Mouse (Mus musculus): ENCODE data around the gene Atp6v0c. TPM values are rescaled to one million over a fixed set of nuclear protein-coding genes. Genes with fewer than 3 reads are reported as not detected.

Atp6v0c gene
- total and polyA plus RNA-seq, 3 experiments: 58.4 to 515 (median 125) TPM

DNA sequence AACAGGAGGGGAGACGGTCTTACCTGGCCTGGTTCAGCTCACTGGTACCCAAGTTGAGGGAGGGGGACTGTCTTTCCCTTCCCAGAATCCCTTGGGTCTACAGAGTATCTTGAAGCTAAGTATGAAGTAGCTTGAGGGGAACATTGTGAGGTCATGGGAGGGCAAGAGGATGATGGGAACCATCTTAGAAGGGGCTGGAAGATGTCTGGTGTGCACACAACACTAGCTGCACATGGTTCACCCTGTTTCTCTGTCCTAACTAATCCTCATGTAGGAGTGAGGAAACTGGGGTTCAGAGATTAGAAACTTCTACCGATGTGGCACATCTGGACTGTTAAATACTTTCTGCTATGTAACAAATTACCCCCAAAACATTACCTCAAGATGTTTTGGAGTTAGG lies 18.7 kb downstream of the Atp6v0c start, which contains the start of gene Pdpk1:
Gene Pdpk1, minus strand, starts transcription at position 101 of the 400 bp plus-strand sequence.
- Histone ChIP-seq H3K36me3 (ENCODE audit: control insufficient read depth in 1 of 2, insufficient read depth in 2 of 2, low read length in 2 of 2) (peaks cover 0 to 7% of the 10 kb centered on the region in 2 experiments; a peak in 2 of 4 replicates), H3K4me1 (ENCODE audit: control insufficient read depth in 1 of 2, insufficient read depth in 2 of 2, low read length in 2 of 2) (peaks cover 0 to 7% of the 10 kb centered on the region in 2 experiments; a peak in 1 of 4 replicates), H3K9ac (ENCODE audit: control insufficient read depth, low read depth, low read length, poor library complexity, severe bottlenecking) (peak within 1 kb of the TSS; percentile 67), H3K79me2 (ENCODE audit: control insufficient read depth, insufficient read depth, low read length, poor library complexity) (no peaks in the 10 kb centered on the region), H3K9me3 (replicated peaks; ENCODE audit: insufficient read depth, low read length) (no peaks in the 10 kb centered on the region), H3K4me3 (ENCODE audit: control insufficient read depth in 1 of 2, insufficient read depth in 1 of 2, low read depth in 2 of 2, low read length in 2 of 2) (peak within 1 kb of the TSS; percentile 60 to 71), H3K27ac (ENCODE audit: control insufficient read depth, low read depth, low read length) (no peak within 1 kb of the TSS), H3K27me3 (ENCODE audit: control insufficient read depth in 1 of 2, insufficient read depth in 2 of 2, low read length in 2 of 2) (no peaks in the 10 kb centered on the region)
- no peak for DNase-seq (ENCODE audit: low read depth, low spot score)
- TF ChIP-seq POLR2A (IDR thresholded peaks at IDR 0.05; ENCODE audit: control insufficient read depth in 1 of 2, insufficient read depth in 1 of 2, low read depth in 1 of 2, low read length in 2 of 2, poor library complexity in 1 of 2) (no peak), MYC (IDR thresholded peaks at IDR 0.05; ENCODE audit: low read depth, low read length) (no peak), UBTF (IDR thresholded peaks at IDR 0.05; ENCODE audit: borderline replicate concordance, insufficient read depth, low read depth, low read length) (no peak), MAX (IDR thresholded peaks at IDR 0.05; ENCODE audit: low read length) (no peak), ZMIZ1 (IDR thresholded peaks at IDR 0.05; ENCODE audit: low read depth, low read length) (no peak), POLR2AphosphoS2 (IDR thresholded peaks at IDR 0.05; ENCODE audit: low read length) (no peak), ZC3H11A (IDR thresholded peaks at IDR 0.05; ENCODE audit: low read depth, low read length) (no peak), E2F4 (IDR thresholded peaks at IDR 0.05; ENCODE audit: borderline replicate concordance, low read depth, low read length) (no peak)

DNA sequence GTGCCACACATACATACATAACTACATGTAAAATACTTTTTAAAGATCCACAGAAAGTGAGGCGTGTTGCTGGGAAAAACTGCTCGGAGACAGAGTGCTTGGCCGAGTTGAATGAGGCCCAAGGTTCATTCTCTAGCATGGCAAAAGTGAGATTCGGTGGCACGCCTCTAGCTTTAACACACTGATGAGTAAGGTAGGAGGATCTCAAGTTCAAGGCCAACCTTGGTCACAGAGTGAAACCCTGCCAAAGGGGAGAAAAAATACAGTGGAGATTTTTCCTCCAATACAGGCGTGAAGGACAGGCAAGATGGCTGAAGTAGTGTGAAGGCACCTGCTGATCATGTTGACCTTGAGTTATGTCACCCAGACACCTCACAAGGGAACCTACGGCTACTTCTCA lies 20.1 kb downstream of the Atp6v0c start:
- Histone ChIP-seq H3K27me3 (ENCODE audit: control insufficient read depth in 1 of 2, insufficient read depth in 2 of 2, low read length in 2 of 2) (no peaks in the 10 kb centered on the region), H3K79me2 (ENCODE audit: control insufficient read depth, insufficient read depth, low read length, poor library complexity) (no peaks in the 10 kb centered on the region)

DNA sequence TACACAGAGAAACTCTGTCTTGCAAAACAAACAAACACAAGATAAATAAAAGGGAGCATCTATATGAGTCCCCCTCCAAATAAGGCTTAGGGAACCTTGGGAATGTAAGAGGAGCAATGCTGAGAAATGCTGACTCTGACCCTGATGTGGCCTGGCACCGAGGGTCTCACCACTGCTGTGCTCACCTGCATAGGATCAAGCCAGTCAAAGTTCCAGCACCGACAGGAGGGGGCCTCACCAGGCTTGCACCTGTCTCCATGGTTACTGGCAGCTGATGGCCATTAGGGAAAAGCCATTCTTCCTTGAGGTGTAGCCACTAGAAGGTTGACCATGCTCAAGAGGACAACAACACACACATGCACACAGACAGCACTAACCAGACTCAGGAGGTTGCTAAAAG lies 26.6 kb downstream of the Atp6v0c start:
- H3K36me3 ChIP-seq (ENCODE audit: control insufficient read depth in 1 of 2, insufficient read depth in 2 of 2, low read length in 2 of 2): peaks cover 0 to 16% of the 10 kb centered on the region in 2 experiments; a peak in 2 of 4 replicates
- H3K4me1 ChIP-seq (ENCODE audit: control insufficient read depth in 1 of 2, insufficient read depth in 2 of 2, low read length in 2 of 2): peaks cover 8 to 16% of the 10 kb centered on the region in 2 experiments
- H3K79me2 ChIP-seq (ENCODE audit: control insufficient read depth, insufficient read depth, low read length, poor library complexity): peaks cover 28% of the 10 kb centered on the region
- H3K27ac ChIP-seq (ENCODE audit: control insufficient read depth, low read depth, low read length): no peak overlapping the region
- DNase-seq (ENCODE audit: low read depth, low spot score): no peak
- TF ChIP-seq NELFE (IDR thresholded peaks at IDR 0.05; ENCODE audit: low read depth, low read length) (no peak), EP300 (IDR thresholded peaks at IDR 0.05; ENCODE audit: low read depth in 1 of 2, low read length in 2 of 2) (no peak), SIN3A (IDR thresholded peaks at IDR 0.05; ENCODE audit: low read length) (no peak), SMC3 (IDR thresholded peaks at IDR 0.05; ENCODE audit: low read depth, low read length) (no peak), POLR2AphosphoS5 (IDR thresholded peaks at IDR 0.05; ENCODE audit: borderline replicate concordance, low read depth, low read length) (no peak), USF2 (IDR thresholded peaks at IDR 0.05; ENCODE audit: borderline replicate concordance in 1 of 2, insufficient read depth in 1 of 2, low read depth in 1 of 2, low read length in 2 of 2) (no peak), CHD2 (IDR thresholded peaks at IDR 0.05; ENCODE audit: low read length) (no peak), E2F4 (IDR thresholded peaks at IDR 0.05; ENCODE audit: borderline replicate concordance, low read depth, low read length) (no peak), MYB (IDR thresholded peaks at IDR 0.05; ENCODE audit: low read depth, low read length) (no peak), USF1 (IDR thresholded peaks at IDR 0.05; ENCODE audit: low read depth, low read length) (no peak), BHLHE40 (IDR thresholded peaks at IDR 0.05; ENCODE audit: borderline replicate concordance, low read depth, low read length) (no peak), MAX (IDR thresholded peaks at IDR 0.05; ENCODE audit: low read length) (no peak), TAL1 (IDR thresholded peaks at IDR 0.05; ENCODE audit: low read length) (no peak)
- no peak overlapping the region for H3K4me3 ChIP-seq (ENCODE audit: control insufficient read depth in 1 of 2, insufficient read depth in 1 of 2, low read depth in 2 of 2, low read length in 2 of 2)
- no peaks in the 10 kb centered on the region for H3K27me3 ChIP-seq (ENCODE audit: control insufficient read depth in 1 of 2, insufficient read depth in 2 of 2, low read length in 2 of 2)
- H3K9me3 ChIP-seq (replicated peaks; ENCODE audit: insufficient read depth, low read length): no peaks in the 10 kb centered on the region
- H3K9ac ChIP-seq (ENCODE audit: control insufficient read depth, low read depth, low read length, poor library complexity, severe bottlenecking): no peak overlapping the region

More for the DNA sequence above, 20.1 kb downstream of the Atp6v0c start:
- Histone ChIP-seq H3K9me3 (replicated peaks; ENCODE audit: insufficient read depth, low read length) (no peaks in the 10 kb centered on the region), H3K4me1 (ENCODE audit: control insufficient read depth in 1 of 2, insufficient read depth in 2 of 2, low read length in 2 of 2) (peaks cover 0 to 7% of the 10 kb centered on the region in 2 experiments; a peak in 1 of 4 replicates), H3K9ac (ENCODE audit: control insufficient read depth, low read depth, low read length, poor library complexity, severe bottlenecking) (no peak overlapping the region), H3K4me3 (ENCODE audit: control insufficient read depth in 1 of 2, insufficient read depth in 1 of 2, low read depth in 2 of 2, low read length in 2 of 2) (no peak overlapping the region), H3K36me3 (ENCODE audit: control insufficient read depth in 1 of 2, insufficient read depth in 2 of 2, low read length in 2 of 2) (peaks cover 0 to 7% of the 10 kb centered on the region in 2 experiments; a peak in 2 of 4 replicates), H3K27ac (ENCODE audit: control insufficient read depth, low read depth, low read length) (no peak overlapping the region)
- no peak for DNase-seq (ENCODE audit: low read depth, low spot score)
- TF ChIP-seq EP300 (IDR thresholded peaks at IDR 0.05; ENCODE audit: low read depth in 1 of 2, low read length in 2 of 2) (no peak), ZC3H11A (IDR thresholded peaks at IDR 0.05; ENCODE audit: low read depth, low read length) (no peak)

All from MEL (cell line).